Mouse (Mus musculus) fibroblast of lung, adult 2 months (primary cell): ENCODE data around the gene Tspo2.

ENCODE experiments used
- DNase-seq: peaks from one replicate; pipeline ENCODE4 v3.0.0-alpha.2; 2011; ENCODE audit warnings: low read depth

Gene Tspo2

GRCm38 (mm10) chr17:48450666-48451352, 513 bp downstream of the Tspo2 start:
- DNase-seq, result no peak

GRCm38 (mm10) chr17:48447675-48448074, 3.6 kb downstream of the Tspo2 start:
- DNase-seq, result peak; percentile 21

- DNase-seq, result no peak
Measured at GRCm38 (mm10) chr17:48443542-48444145, 7.7 kb downstream of the Tspo2 start.

GRCm38 (mm10) chr17:48442745-48443457, 8.4 kb downstream of the Tspo2 start:
- no peak for DNase-seq

GRCm38 (mm10) chr17:48437421-48437911, 13.9 kb downstream of the Tspo2 start:
- peak; percentile 35 for DNase-seq

GRCm38 (mm10) chr17:48436487-48436886, 14.8 kb downstream of the Tspo2 start:
- peak; percentile 11 for DNase-seq

- no peak for DNase-seq
Measured at GRCm38 (mm10) chr17:48434479-48434878, 16.8 kb downstream of the Tspo2 start.

- no peak for DNase-seq
Measured at GRCm38 (mm10) chr17:48433689-48434330, 17.5 kb downstream of the Tspo2 start.

GRCm38 (mm10) chr17:48433006-48433655, 18.2 kb downstream of the Tspo2 start:
- no peak for DNase-seq

- DNase-seq, result no peak
Measured at GRCm38 (mm10) chr17:48432158-48432980, 19.0 kb downstream of the Tspo2 start, which contains the start of gene Apobec2. TSS of gene Apobec2 (minus strand) at chr17:48432930.

- DNase-seq, result no peak
Measured at GRCm38 (mm10) chr17:48431054-48431453, 20.3 kb downstream of the Tspo2 start.

- DNase-seq, result no peak
Measured at GRCm38 (mm10) chr17:48430394-48430793, 20.9 kb downstream of the Tspo2 start.

- DNase-seq, result no peak
Measured at GRCm38 (mm10) chr17:48427852-48428530, 23.3 kb downstream of the Tspo2 start.

- no peak for DNase-seq
Measured at GRCm38 (mm10) chr17:48426991-48427750, 24.2 kb downstream of the Tspo2 start.

- no peak for DNase-seq
Measured at GRCm38 (mm10) chr17:48425823-48426612, 25.3 kb downstream of the Tspo2 start.

GRCm38 (mm10) chr17:48424237-48424636, 27.1 kb downstream of the Tspo2 start:
- no peak for DNase-seq

- no peak for DNase-seq
Measured at GRCm38 (mm10) chr17:48419571-48419970, 31.8 kb downstream of the Tspo2 start.

GRCm38 (mm10) chr17:48418781-48419180, 32.5 kb downstream of the Tspo2 start:
- DNase-seq, result no peak

- DNase-seq, result no peak
Measured at GRCm38 (mm10) chr17:48418174-48418573, 33.1 kb downstream of the Tspo2 start.
